Mouse (Mus musculus) gastrocnemius, postnatal 4 days (tissue): ENCODE results near the gene Pdcd2l. TPM values are rescaled to one million over a fixed set of nuclear protein-coding genes. Genes with fewer than 3 reads are reported as not detected.

Experiments
- DNase-seq, 2 experiments: peaks; one replicate each; pipeline ENCODE4 v3.0.0; 2021 to 2022; ENCODE audit warnings: low spot score in 2 of 2, mixed read lengths in 2 of 2
- total RNA-seq, 2 experiments: library from RNA; stranded (reverse); gene quantifications; 2 replicates each; pipeline ENCODE4 v1.2.3; 2021

The Pdcd2l gene
- total RNA-seq, 2 experiments from 2014 or later, result 22.6 to 23.8 TPM

- no peak for DNase-seq
These were observed 49.3 kb downstream of the Pdcd2l start for GRCm38 (mm10) chr7:34147193-34147592.

GRCm38 (mm10) chr7:34141123-34141522, 55.3 kb downstream of the Pdcd2l start:
- no peak for DNase-seq

GRCm38 (mm10) chr7:34139493-34139892, 57.0 kb downstream of the Pdcd2l start:
- DNase-seq, result no peak

Other genes starting within 250 kb of the Pdcd2l start
- gene Scgb2b27, start 182.7 kb downstream of the Pdcd2l start, total RNA-seq, result not detected
- not detected for gene Scgb1b27, start 175.2 kb downstream of the Pdcd2l start, total RNA-seq
- not detected for gene Scgb1b30, start 101.2 kb downstream of the Pdcd2l start, total RNA-seq
- 10 to 100 TPM; 24.0 to 29.0 TPM for gene Wtip, start 63.4 kb downstream of the Pdcd2l start, total RNA-seq
- 10 to 100 TPM; 66.8 to 78.1 TPM for gene Uba2, start 27.1 kb downstream of the Pdcd2l start, total RNA-seq
- gene Gpi1, start 33.7 kb upstream of the Pdcd2l start, total RNA-seq, result 100 to 1,000 TPM; 799 to 899 TPM
- not detected for gene Gm6096, start 54.4 kb upstream of the Pdcd2l start, total RNA-seq
- gene 4931406P16Rik, start 116.9 kb upstream of the Pdcd2l start, total RNA-seq, result 10 to 100 TPM; 67.0 to 74.9 TPM
- 100 to 1,000 TPM in 1 of 2 experiments, 10 to 100 TPM in 1; 97.5 to 117 TPM for gene Lsm14a, start 196.7 kb upstream of the Pdcd2l start, total RNA-seq